In the genomic region with DNA sequence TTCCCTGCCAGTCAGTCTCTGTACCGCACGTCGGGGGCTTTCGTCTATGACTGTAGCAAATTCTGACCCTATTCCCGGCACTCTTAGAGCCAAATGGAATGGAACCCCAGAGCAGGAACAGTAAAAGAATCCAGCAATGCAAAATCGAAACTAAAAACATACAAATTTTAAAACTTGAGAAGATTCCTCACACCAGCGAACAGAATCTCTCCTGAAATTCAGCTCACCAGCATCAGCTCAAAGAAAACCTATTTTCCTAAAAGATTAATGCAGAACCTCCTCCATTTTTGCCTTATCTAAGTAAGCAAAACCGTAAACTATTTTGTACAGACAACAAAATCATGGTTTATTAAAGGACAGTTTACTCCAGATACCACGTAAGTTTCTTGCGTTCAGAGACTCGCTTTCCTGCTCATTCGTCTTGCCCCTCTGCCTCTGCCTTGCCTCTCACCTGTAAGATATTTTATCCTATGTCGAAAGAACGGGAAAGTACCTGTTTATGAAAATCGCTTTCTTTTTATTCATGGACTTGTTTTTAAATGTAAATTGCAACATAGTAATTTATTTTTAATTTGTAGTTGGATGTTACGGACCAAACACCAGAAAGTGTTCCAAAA, we compare ENCODE assay signal across 8 mouse cellular contexts. TPM values are rescaled to one million over a fixed set of nuclear protein-coding genes. Genes with fewer than 3 reads are reported as not detected.
DNase-seq lines count a peak whose midpoint lies in the region; ATAC-seq and TF ChIP-seq lines count a peak whose summit lies in the region.

No protein-coding gene starts in this region.

- no peak for TF ChIP-seq CTCF in lung, adult 2 months (IDR thresholded peaks at IDR 0.05; ENCODE audit: insufficient read depth, low read length)

- no peaks in the 10 kb centered on the region for H3K9me3 ChIP-seq in embryonic facial prominence, embryonic 15.5 days (replicated peaks)
- H3K9me3 ChIP-seq in intestine, embryonic 15.5 days = no peaks in the 10 kb centered on the region
- no peaks in the 10 kb centered on the region for H3K9me3 ChIP-seq in neural tube, embryonic 13.5 days

- H3K4me3 ChIP-seq in lung, adult 2 months (replicated peaks; ENCODE audit: extremely low read depth, low read depth, low read length) = peak overlapping the region; percentile 62
- peak overlapping the region; percentile 61 for H3K4me3 ChIP-seq in embryonic facial prominence, embryonic 15.5 days (replicated peaks)
- peak overlapping the region; percentile 62 for H3K4me3 ChIP-seq in intestine, embryonic 15.5 days (replicated peaks)
- peak overlapping the region; percentile 48 for H3K4me3 ChIP-seq in neural tube, embryonic 13.5 days

- H3K4me1 ChIP-seq in lung, adult 2 months (ENCODE audit: control insufficient read depth, insufficient read depth, low read length) = peaks cover 9% of the 10 kb centered on the region
- H3K4me1 ChIP-seq in embryonic facial prominence, embryonic 15.5 days = peaks cover 47% of the 10 kb centered on the region
- peaks cover 26% of the 10 kb centered on the region for H3K4me1 ChIP-seq in intestine, embryonic 15.5 days (replicated peaks)
- H3K4me1 ChIP-seq in neural tube, embryonic 13.5 days (replicated peaks) = peaks cover 36% of the 10 kb centered on the region

- peak overlapping the region; percentile 57; the same call in 1 of the 2 replicates for H3K9ac ChIP-seq in embryonic facial prominence, embryonic 15.5 days
- no peak overlapping the region for H3K9ac ChIP-seq in intestine, embryonic 15.5 days
- H3K9ac ChIP-seq in neural tube, embryonic 13.5 days = peak overlapping the region; percentile 77

- H3K4me2 ChIP-seq in embryonic facial prominence, embryonic 15.5 days (replicated peaks) = peak overlapping the region; percentile 89
- peak overlapping the region; percentile 100 for H3K4me2 ChIP-seq in intestine, embryonic 15.5 days (replicated peaks)
- peak overlapping the region; percentile 69; the same call in 1 of the 2 replicates for H3K4me2 ChIP-seq in neural tube, embryonic 13.5 days

- no peak for TF ChIP-seq POLR2A in lung, adult 2 months (IDR thresholded peaks at IDR 0.05; ENCODE audit: borderline replicate concordance, extremely low read depth, low read depth, low read length)

- H3K36me3 ChIP-seq in embryonic facial prominence, embryonic 15.5 days = no peaks in the 10 kb centered on the region
- no peaks in the 10 kb centered on the region for H3K36me3 ChIP-seq in intestine, embryonic 15.5 days
- no peaks in the 10 kb centered on the region for H3K36me3 ChIP-seq in neural tube, embryonic 13.5 days

- no peak for DNase-seq in lung, adult 2 months
- no peak for DNase-seq in lung, postnatal 36 days
- DNase-seq in spleen, postnatal 14 days (ENCODE audit: low spot score in 2 of 2) = no peak
- DNase-seq in c-Kit-positive CD71-positive TER-119-positive erythroid progenitor cells, embryonic 14.5 days (ENCODE audit: low spot score) = no peak
- no peak for DNase-seq in urinary bladder, adult 18-20 months (ENCODE audit: low spot score in 2 of 2)

- 25% methylated on average over 16 of the region's 16 CpGs for WGBS in lung, adult 2 months
- WGBS in embryonic facial prominence, embryonic 15.5 days = 8% methylated on average over 16 of the region's 16 CpGs
- WGBS in intestine, embryonic 15.5 days = 9% methylated on average over 16 of the region's 16 CpGs
- WGBS in neural tube, embryonic 13.5 days = 4% methylated on average over 16 of the region's 16 CpGs

- ATAC-seq in embryonic facial prominence, embryonic 15.5 days (ENCODE audit: insufficient number of reproducible peaks, low FRiP score, low TSS enrichment, low read depth) = no peak
- ATAC-seq in intestine, embryonic 15.5 days = no peak
- ATAC-seq in neural tube, embryonic 13.5 days (ENCODE audit: low read depth) = no peak

- 0 out of 2 replicates have a peak overlapping the region, but pooled peaks have one; percentile 86 for H3K27ac ChIP-seq in embryonic facial prominence, embryonic 15.5 days (replicated peaks)
- no peak overlapping the region for H3K27ac ChIP-seq in intestine, embryonic 15.5 days
- H3K27ac ChIP-seq in neural tube, embryonic 13.5 days (replicated peaks) = peak overlapping the region; percentile 88

- H3K27me3 ChIP-seq in embryonic facial prominence, embryonic 15.5 days = peaks cover 81% of the 10 kb centered on the region
- peaks cover 83% of the 10 kb centered on the region for H3K27me3 ChIP-seq in intestine, embryonic 15.5 days (replicated peaks)
- peaks cover 95% of the 10 kb centered on the region for H3K27me3 ChIP-seq in neural tube, embryonic 13.5 days

RNA-seq across cellular contexts. Expression of a gene that starts 2.5 kb away (rescaled TPM):
- polyA plus RNA-seq in lung, adult 2 months (2012; rRNA removed) = 1.4 and 1.9 TPM in 2 replicates
- 1.8 and 2.0 TPM in 2 replicates for polyA plus RNA-seq in embryonic facial prominence, embryonic 15.5 days (2015; fragmentation: Nextera tagmentation; extraction: Ambion mirVana)
- 0.19 and 0.23 TPM in 2 replicates for polyA plus RNA-seq in intestine, embryonic 15.5 days (2015; fragmentation: Nextera tagmentation; extraction: Ambion mirVana)
- polyA plus RNA-seq in neural tube, embryonic 13.5 days (2015; fragmentation: Nextera tagmentation; extraction: Ambion mirVana) = 2.4 and 2.6 TPM in 2 replicates
